Mouse (Mus musculus) right cerebral cortex, adult 18-20 months (tissue): Measurements from ENCODE around the gene Ush2a.

ENCODE experiments used
- DNase-seq: peaks from one replicate; pipeline ENCODE4 v3.0.0; 2022; ENCODE audit warnings: mixed read lengths

Ush2a gene

DNA sequence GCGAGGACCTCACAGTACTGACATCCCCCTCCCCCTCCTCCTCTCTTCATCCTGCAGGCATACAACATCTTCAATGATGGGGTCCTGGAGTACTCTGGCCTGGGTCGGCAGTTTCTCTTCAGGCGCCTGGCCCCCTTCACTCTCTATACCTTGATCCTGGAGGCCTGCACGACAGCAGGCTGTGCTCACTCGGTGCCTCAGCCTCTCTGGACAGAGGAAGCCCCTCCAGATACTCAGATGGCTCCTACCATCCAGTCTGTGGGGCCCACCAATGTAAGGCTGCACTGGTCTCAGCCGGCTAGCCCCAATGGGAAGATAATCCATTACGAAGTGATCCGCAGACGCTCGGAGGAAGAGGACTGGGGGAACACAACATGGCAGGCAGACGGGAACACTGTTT lies 648.8 kb downstream of the Ush2a start:
- DNase-seq: no peak

DNA sequence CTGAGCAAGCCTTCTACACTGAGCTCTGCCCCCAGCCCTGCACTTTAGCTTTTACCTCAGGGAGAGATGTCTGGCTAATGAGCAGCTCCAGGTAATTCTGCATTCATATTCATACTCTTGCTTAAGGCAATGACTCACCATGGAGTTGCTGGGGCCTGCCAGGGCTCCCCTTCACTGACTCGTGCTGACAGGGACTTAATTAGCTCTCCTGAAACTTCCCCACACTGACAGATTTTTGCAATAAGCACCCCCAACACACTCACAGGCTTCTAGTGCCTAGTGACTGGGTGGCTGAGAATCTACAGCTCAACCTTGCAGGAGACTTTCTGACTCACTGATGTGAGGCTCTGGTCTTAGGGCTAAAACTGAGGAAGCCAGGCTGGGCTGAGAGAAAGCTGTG lies 658.1 kb downstream of the Ush2a start:
- peak; percentile 35 for DNase-seq

DNA sequence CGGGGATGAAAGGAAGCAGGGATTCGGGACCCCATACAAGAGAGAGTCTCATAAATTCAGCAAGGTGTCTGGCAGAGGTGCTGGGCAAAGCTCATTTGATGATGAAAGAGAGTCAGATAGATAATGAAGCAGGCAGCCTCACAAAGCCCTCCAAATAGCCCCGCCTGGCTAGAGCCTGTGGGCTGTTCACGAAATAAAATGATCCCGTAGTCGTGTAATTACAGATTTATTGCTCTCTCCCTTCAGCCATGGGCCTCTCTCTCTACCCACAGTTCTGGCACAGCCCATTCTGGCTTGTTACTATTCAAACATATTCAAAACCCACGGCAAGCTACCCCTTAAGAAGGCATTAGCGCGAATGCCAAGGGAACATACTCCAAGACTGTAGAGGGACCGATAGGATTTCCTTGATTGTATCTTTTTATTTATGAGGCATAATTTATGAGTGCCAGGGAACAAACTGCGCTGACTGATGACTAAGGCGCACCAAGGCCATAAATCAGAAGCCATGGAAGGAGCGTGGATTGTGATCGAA lies 675.5 kb downstream of the Ush2a start:
- no peak for DNase-seq

DNA sequence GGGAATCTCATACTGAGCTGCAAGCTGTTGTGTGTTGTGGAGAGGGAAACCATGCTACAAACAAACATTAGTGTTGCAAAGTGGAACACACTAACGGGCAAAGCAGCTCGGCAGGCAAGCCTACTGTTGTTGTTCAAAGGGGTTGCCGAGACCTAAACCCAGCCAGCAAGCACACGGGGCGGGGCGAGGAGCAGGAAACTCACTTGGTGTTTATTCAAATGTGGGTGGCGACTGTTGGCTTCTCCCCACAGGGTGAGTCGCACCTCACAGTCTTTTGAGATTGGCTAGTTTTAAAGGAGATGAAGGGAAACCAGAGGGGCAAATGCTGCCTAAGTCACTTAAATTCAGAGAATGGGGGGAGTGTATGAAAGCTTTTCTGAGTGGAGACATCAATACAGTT lies 683.5 kb downstream of the Ush2a start:
- no peak for DNase-seq

DNA sequence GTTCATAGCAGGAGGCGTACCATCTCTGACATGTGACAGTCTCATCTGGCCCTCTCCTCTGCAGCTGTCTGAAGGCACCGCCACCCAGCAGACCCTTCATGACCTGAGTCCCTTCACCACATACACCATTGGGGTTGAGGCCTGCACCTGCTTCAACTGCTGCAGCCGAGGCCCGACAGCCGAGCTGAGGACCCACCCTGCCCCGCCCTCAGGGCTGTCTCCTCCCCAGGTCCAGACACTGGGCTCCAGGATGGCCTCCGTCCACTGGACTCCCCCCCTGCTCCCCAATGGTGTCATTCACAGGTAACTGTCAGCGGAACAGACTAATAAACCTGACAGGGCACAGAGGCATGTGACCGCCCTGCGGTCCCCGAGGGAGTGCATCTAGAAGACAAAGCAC lies 685.0 kb downstream of the Ush2a start:
- DNase-seq: no peak

DNA sequence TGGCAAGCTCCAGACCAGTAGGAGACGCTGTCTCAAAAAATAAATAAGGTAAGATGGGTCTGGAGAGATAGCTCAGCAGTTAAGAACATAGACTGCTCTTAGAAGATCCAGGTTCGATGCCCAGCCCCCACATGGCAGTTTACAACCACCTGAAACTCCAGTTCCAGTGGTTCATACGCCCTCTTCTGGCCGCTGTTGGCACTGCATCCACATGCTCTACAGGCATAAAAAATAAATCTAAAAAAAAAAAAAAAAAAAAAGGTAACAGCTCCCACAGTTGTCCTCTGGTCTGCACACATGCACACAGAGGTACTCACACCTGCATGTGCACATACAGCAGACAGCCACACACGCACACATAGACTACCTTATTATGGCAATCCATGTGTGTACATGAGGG lies 686.0 kb downstream of the Ush2a start:
- no peak for DNase-seq

DNA sequence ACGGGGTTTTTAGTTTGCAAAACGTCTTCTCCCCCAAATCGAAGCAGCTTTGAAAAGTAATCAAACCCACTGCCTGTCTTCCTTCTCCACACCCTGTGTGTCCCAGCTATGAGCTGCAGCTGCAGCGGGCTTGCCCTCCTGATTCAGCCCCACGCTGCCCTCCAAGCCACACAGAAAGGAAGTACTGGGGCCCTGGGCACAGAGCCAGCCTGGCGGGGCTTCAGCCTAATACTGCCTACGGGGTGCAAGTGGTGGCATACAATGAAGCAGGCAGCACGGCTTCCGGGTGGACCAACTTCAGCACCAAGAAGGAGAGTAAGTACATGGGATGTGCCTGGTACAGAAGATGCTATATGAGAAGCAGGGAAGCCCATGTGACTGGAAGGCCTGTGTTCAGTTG lies 686.5 kb downstream of the Ush2a start:
- DNase-seq: no peak

DNA sequence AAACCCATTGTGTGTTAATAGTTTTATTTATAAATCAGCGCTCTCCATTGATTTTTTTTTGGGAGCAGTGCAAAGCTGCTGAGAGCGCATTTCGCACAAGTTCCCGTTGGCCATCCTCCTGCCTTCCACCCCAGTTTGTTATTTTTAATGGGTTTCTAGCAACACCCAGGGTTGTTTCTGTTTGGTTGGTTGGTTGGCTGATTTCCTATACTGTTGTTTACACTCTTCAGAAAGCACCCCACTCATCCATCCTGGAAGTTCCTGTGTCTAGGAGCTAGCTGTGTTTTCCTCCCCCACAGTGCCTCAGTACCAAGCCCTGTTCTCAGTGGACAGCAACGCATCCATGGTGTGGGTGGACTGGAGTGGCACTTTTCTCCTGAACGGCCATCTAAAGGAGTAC lies 689.3 kb downstream of the Ush2a start:
- DNase-seq: no peak

DNA sequence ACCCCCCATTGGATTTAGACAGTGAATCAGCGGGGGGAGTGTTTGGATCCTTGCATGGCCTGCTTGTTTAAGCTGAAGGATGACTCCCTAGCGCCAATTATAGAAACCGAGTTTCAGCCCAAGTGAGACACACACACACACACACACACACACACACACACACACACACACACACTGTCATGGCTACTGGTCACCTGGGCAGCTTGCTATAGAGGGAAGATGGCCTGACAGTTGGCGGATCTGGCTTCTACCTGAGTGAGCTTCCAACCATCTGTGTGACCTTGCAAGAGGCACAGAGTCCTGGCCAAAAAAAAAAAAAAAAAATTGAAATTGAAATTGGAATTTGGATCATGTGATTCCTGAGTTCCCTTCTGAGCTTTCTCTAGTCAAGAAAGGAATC lies 690.7 kb downstream of the Ush2a start:
- DNase-seq: no peak

DNA sequence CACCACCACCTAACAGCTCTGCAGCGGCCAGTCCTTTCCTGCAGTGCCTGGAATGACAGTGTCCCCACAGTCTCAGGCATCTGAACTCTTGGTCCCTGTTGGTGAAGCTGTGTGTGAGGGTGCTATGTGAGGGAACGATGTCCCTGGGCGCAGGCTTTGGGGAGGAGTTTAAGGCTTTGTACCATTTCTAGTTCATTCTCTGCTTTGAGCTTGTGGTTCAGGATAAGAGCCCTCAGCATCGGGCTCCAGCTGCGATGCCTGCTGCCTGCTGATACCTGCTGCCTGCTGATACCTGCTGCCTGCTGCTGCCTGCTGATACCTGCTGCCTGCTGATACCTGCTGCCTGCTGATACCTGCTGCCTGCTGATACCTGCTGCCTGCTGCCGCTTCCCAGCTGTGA lies 711.3 kb downstream of the Ush2a start:
- no peak for DNase-seq

DNA sequence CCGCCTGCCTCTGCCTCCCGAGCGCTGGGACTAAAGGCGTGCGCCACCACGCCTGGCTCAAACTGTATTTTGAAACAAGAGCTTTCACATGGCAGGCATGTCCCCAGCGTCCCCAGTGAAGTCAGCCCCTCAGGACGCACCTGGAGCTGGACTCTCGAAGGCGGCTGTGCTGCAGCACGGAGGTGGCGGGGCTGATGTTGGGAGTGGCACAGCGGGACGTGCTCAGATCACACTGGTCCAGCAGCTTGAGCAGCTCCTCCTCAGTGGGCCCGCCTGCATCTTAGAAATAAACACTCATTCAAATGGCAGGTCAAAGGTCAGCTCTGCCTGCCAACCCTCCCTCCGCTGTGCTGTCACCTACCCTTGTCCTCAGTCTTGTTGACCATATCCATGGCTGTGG lies 712.1 kb downstream of the Ush2a start:
- DNase-seq: no peak

DNA sequence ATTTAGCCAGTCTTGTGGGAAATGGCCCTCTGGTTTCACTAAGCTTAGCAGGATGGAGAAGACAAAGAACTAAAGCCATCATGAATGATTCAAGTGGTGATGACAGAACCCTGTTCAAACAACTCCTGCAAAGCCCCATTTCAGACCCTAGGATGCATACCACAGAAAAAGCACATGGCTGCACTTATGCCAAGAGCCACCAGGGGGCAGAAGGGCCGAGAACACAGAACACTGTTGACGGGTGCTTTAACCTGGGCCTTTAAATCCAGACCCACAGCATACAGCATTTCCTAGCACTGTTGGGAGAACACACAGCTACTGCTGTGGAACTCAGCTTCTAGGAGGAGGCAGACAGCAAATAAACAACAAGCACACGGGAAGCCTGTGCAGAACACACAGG lies 718.2 kb downstream of the Ush2a start:
- DNase-seq: peak; percentile 52

DNA sequence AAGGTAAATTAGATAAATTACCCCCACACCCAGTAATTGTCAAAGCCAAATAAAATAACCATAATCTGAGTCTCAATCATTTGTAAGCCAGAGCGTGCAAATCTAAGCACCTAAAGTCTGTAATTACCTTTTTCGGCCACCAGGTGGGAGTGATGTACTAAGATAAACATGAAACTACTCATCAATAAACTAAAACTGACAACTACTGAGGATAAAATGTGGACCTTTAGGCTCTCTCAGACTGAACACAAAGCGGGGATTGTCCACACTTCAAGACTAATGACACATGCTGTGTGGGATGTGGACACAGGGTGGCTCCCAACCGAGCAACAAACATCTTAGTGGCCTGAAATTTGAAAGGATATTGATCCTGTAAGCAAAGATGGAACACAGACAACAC lies 731.4 kb downstream of the Ush2a start:
- DNase-seq: peak; percentile 35

DNA sequence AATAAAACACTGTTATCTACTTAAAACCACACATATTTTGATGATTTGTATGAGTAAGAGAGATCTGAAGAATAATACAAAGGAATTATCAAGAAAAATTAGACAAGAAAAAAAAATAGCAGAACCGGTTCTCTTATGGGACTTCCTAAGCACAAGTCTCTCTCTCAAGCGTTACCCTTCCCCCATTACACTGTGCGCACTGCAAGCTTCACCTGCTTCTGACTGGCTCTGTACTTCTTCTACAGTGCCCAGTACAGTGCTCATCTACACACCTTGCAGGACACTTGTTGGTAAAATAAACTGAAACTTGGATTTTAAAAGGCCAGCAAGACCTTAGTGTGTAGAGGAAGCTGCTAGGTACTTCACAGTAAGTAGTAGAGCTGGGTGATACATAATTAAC lies 736.1 kb downstream of the Ush2a start:
- DNase-seq: no peak

DNA sequence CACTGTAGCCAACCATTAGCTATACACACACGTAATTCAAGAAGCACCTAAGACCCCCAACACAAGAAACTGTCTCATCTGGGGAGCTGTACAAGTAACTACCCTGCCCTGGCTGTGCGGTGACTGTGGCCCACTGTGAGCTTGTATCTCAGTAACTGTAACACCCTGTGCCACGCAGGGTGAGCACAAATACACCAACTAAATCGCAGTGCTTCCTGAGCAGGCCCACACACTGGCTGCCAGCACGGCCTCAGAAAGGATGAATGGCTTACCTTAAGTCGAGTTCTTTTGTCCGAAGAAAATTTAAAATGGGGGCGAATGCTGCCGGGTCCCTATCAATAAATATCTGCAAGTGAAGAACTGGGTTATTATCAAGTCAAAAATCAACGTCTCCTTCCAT lies 738.2 kb downstream of the Ush2a start:
- no peak for DNase-seq

DNA sequence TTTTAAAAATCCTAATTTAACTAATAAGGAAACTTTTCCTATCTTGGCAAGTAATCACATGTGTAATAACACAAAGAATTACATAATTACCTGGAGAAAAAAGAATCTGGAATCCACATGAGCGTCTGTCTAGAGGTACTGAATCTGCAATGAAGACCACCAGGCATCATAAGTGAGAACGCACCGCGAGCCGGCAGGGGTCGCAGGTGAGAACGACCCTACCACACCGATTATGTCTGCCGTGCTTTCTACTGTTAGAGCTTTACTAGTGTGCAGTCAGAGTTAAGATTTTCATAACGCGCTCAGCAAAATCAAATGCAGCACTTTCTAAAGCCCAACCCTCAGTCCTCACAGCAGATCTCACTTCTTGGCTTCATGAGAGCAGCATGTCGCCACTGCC lies 740.0 kb downstream of the Ush2a start:
- no peak for DNase-seq

DNA sequence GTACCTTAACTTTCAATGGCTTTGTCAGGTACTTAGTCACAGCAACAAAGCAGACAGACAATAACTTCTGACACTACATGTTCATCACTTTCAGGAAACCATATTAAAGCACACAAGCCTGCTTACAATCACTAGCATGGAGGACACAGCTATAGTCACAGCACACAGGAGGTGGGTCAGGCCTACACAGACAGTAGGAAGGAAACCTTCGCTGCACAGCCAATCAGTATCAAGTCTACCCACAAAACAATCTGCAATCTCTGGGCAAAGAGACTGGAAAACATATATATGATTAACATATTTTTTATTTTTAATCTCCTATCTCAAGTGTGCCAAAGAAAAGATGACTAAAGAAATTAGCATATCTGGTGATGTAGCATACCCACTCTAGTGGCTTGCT lies 743.0 kb downstream of the Ush2a start:
- DNase-seq: no peak

DNA sequence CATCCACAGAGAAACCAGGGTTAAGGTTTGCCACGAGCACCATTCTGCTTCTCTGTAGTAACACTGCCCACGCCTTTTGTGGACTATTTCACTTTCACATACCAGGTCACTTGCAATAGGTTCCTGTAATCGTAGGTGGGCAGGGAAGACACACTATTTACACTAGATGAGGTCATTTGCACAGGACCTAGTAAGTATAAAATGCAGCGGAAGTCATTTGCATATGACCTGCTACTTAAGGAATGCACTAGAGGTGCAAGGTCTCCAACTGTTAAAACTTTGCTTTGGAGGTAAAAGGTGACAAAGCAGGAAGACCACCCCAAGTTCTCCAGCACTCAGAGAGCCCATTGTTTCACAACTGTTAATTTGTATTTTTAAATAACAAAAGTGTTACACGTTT lies 744.4 kb downstream of the Ush2a start:
- no peak for DNase-seq

DNA sequence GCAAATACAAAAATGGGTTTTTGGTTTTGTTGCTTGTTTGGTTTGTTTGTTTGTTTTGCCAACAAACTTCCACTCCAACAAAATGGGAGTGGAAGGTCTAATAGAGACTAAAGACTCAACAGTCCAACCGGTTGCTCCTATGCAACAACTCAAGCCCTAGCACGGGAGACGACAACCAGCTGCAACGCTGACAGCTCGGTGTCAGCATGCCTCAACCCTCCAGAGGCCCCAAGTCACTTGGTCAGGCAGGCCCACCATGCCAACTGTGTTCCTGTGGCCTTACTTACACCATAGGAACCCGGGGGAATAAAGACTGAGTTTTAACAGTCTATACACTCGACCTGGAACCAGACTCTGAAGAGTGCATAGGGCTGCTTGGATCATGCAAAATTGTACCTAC lies 745.0 kb downstream of the Ush2a start:
- no peak for DNase-seq

DNA sequence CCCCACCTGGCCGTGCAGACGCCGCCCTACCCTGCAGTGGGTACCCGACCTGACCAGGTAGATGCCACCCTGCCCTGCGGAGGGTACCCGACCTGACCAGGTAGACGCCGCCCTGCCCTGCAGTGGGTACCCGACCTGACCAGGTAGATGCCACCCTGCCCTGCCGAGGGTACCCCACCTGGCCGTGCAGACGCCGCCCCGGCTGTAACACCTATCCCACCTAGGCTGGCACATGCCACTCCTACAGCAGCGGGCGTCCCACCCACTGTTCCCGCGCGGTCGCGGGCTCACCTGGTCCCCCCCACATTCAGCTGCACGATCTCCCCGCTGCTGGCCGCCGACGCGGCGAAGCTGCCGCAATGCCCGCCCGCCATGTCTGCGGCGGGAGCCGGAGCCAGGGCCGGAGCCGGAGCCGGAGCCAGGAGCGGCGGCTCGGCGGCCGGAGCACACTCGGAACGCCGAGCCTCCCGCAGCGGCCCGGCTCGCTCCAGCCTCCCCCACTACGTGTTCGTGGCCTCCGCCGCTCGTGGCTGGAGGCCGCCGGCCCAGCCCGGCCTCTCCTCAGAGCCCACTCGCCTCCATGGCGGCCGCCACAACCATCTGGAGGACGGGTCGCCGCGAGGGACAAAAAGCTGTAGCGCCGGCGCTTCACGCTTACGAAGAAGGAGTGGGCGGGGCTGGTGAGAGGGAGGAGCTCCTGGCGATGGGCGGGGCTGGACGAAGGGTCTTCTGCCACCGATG lies 745.6 kb downstream of the Ush2a start, which contains the start of gene Kctd3:
Gene Kctd3 (minus strand): TSS at position 603 of the 741 bp plus-strand sequence.
- DNase-seq: peak; percentile 96

DNA sequence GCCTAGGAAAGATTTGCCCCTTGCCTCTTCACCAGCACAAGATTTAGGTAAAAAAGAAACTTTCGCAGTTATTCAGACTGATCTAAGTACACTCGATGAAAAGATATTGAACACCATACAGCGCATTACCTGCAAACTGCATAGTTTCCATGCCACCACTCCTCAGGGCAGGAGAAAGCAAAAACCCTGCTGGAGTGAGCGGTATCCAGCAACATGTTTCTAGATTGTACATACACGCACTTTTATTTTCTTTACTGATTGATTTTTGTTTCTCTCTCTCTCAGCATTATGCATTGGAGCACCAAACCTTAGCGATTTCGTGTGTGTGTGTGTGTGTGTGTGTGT lies 746.1 kb downstream of the Ush2a start:
- no peak for DNase-seq

DNA sequence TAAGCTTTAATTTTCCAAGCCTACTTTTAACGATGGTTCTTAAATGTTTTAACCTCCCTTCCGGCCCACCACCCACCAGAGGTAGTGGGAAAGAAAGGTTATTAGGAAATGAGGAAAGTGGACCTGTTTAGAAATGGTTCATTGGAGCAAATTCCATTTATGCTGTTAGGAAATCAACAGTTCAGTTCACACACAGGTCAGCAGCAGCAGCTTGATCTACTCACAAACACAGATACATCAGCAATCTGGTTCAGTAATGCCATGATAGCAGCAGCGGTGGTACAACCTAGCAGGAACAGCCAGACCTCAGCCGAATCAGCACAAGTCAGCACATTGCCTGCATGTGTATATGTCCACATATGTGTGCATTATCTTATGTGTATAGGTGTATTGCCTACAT lies 748.8 kb downstream of the Ush2a start:
- DNase-seq: no peak

DNA sequence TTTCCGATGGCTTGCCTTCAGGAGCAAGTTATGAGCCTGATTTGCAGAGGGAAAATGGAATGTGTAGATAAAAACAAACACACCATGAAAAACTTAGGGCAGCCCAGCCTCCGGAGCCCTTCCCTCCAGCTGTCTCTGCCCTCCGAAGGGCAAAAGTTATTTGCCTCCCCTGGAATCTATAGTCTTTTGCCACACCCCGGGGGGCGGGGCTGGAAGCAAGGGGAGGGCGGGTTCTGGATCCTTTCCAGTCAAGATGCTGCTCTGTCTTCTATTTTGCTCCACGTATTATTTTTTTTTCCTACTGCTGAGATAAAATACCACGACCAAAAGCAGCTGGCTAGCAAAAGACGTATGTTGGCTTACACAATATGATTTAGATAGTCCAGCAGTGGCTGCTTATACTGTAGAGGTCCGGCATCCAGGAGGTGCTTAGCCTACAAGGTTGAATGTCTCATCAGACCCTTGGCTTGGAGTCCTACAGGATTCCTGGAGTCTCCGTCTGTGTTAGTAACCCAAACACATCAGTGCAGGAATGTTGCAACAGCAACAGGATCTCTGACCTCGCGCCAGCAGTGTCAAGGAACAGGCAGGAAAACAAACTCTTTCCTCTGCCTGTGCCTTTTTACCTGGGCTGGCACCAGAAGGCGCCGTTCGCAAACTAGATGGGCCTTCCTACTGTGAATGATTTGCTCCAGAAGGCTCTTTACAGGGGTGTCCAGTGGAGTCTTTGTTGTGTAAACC lies 751.2 kb downstream of the Ush2a start:
- no peak for DNase-seq

DNA sequence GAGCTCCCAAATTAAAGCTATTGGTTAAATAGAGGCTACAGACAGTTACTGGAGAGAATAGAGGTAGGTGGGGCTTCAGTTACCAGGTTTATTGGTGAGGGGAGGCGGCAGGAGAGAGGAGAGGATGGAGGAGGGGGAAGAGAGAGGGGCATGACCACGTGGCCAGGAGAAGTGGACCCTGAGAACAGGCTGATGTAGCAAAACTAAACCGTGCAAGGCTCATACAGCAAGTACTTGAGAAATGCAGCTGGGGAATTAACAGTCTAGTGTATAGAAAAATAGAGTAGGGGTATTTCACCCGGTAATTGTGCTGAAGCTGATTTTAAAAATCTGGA lies 751.7 kb downstream of the Ush2a start:
- DNase-seq: no peak
